Mouse (Mus musculus): Measurements from ENCODE around the gene Ehmt2.
A peak's percentile ranks its signal among the peaks of the same experiment; 100 is the strongest.

DNA sequence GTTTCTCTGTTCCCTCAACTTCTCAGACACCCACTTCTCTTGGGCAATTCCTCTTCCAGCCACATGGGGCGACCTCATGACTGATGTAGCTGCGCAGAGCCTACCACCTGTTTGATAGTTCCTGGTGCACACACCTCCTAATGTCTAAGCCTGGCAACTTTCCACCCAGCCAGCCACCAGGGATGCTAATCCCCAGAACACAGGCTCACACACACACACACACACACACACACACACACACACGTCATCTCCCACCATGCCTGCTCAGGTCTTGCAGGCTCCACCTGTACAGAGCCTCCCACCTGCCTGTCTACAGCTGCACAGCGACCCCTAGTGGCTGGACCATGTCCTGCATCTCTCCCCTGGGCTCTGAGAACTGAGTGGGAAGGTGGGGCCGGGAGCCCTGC is 13.7 kb downstream of the Ehmt2 start:
- TF ChIP-seq CTCF (IDR thresholded peaks at IDR 0.05; ENCODE audit: borderline replicate concordance, control insufficient read depth, extremely low read depth, insufficient read depth, low read length, poor library complexity) (peak; percentile 99), POLR2A (IDR thresholded peaks at IDR 0.05; ENCODE audit: control insufficient read depth, extremely low read depth, insufficient read depth, low read length, poor library complexity) (no peak)
